In the genomic region with DNA sequence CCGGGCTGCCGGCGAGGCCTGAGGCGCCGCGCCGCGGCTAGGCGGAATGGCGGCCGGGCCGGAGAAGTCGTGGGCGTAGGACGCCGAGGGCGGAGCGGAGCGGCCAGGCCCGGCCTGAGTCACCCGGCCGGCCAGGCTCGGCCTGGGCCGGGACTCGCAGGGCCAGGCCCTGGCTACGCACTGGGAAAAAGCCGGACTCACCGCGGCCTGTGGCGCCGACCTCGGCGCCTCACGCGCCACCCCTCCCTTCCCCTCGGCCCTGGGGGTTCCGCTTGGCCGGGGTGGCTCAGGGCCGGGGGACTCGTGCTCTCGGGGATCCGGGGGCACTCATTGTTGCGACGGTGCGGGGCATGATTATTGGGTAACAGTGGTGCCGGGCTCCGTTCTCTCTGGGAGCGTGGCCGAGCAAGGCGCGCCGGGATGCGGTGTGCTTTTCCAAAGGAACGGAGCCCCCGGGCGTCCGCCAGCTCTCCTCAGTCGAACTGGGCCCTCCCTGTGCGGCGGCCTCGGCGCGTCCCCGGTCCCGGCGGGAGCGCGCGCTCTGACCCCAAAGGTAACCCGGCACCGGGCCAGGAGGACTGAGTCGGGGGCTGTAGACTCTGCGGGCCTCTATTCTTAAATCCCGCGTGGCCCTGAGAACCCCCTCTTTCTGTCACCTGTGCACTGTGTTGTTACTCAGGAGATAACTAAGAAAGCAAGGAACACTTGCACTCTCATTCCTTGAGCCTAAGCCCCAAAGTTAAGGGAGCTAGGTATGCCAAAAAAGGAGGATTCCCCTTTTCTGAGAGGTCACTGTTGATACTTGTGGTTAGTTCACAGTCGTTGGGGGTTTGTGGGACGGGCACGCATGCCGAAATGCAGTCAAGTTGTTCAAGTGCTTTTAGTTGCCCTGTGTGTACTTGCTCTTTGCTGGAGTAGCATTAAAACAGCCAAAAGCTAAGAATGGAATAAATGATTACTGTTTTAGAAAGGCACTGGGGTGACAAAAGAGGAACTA, we compare ENCODE assay signal across 8 mouse cellular contexts. TPM values are rescaled to one million over a fixed set of nuclear protein-coding genes. Genes with fewer than 3 reads are reported as not detected.
DNase-seq lines count a peak whose midpoint lies in the region; ATAC-seq and TF ChIP-seq lines count a peak whose summit lies in the region.

No protein-coding gene starts in this region.

- H3K36me3 ChIP-seq in forebrain, embryonic 14.5 days (ENCODE audit: control insufficient read depth, insufficient read depth, low read length): no peaks in the 10 kb centered on the region
- no peaks in the 10 kb centered on the region for H3K36me3 ChIP-seq in lung, embryonic 15.5 days

- no peaks in the 10 kb centered on the region for H3K9me3 ChIP-seq in forebrain, embryonic 14.5 days (replicated peaks; ENCODE audit: control insufficient read depth, low read length)
- H3K9me3 ChIP-seq in lung, embryonic 15.5 days: no peaks in the 10 kb centered on the region

- no peaks in the 10 kb centered on the region for H3K27me3 ChIP-seq in forebrain, embryonic 14.5 days (replicated peaks; ENCODE audit: control insufficient read depth, insufficient read depth, low read length)
- H3K27me3 ChIP-seq in lung, embryonic 15.5 days: no peaks in the 10 kb centered on the region

- H3K4me2 ChIP-seq in forebrain, embryonic 14.5 days (ENCODE audit: low read length): peak overlapping the region; percentile 85
- peak overlapping the region; percentile 71 for H3K4me2 ChIP-seq in lung, embryonic 15.5 days

- ATAC-seq in cerebellum, adult (ENCODE audit: insufficient number of reproducible peaks, low FRiP score, low TSS enrichment): peak; percentile 75
- ATAC-seq in forebrain, embryonic 14.5 days: peak; percentile 72
- peak; percentile 76 for ATAC-seq in lung, embryonic 15.5 days (ENCODE audit: borderline replicate concordance, extremely low read depth, low FRiP score, low TSS enrichment)

- intact Hi-C loops in heart, postnatal 25 days (cut with DNase I): loop anchor here (2.0 to 5.0 kb wide), 2 partner anchors 62 to 140 kb away; a partner anchor contains a TSS

- 0 out of 2 replicates have a peak, but pooled peaks have one; percentile 9 for TF ChIP-seq POLR2A in olfactory bulb, adult 2 months (IDR thresholded peaks at IDR 0.05; ENCODE audit: insufficient read depth, low read depth, low read length)

- peak overlapping the region; percentile 97 for H3K4me3 ChIP-seq in forebrain, embryonic 14.5 days (ENCODE audit: low read depth, low read length)
- peak overlapping the region; percentile 91 for H3K4me3 ChIP-seq in layer of hippocampus, adult 2 months
- H3K4me3 ChIP-seq in lung, embryonic 15.5 days: peak overlapping the region; percentile 68
- peak overlapping the region; percentile 100 for H3K4me3 ChIP-seq in olfactory bulb, adult 2 months (ENCODE audit: insufficient read depth, low read depth, low read length)

- DNase-seq in ES-CJ7 (ENCODE audit: low read depth, low spot score): peak; percentile 66
- peak; percentile 64 for DNase-seq in forebrain, embryonic 14.5 days (ENCODE audit: low spot score)
- DNase-seq in heart, postnatal 25 days (ENCODE audit: low spot score): peak; percentile 55
- DNase-seq in layer of hippocampus, adult 2 months (ENCODE audit: low spot score in 2 of 2): peak; percentile 4 to 44
- peak; percentile 55 for DNase-seq in thymus, postnatal 0 days (ENCODE audit: low spot score)

- H3K9ac ChIP-seq in forebrain, embryonic 14.5 days (ENCODE audit: low read length): peak overlapping the region; percentile 100
- peak overlapping the region; percentile 87 for H3K9ac ChIP-seq in lung, embryonic 15.5 days

- TF ChIP-seq CTCF in layer of hippocampus, adult 2 months (conservative IDR thresholded peaks at IDR 0.05): no peak
- TF ChIP-seq CTCF in olfactory bulb, adult 2 months (IDR thresholded peaks at IDR 0.05; ENCODE audit: insufficient read depth, low read depth, low read length): no peak

- H3K4me1 ChIP-seq in forebrain, embryonic 14.5 days (ENCODE audit: control insufficient read depth, insufficient read depth, low read length): peaks cover 22% of the 10 kb centered on the region
- H3K4me1 ChIP-seq in lung, embryonic 15.5 days: peaks cover 26% of the 10 kb centered on the region; the same call in 1 of the 2 replicates
- no peaks in the 10 kb centered on the region for H3K4me1 ChIP-seq in olfactory bulb, adult 2 months (ENCODE audit: control insufficient read depth, insufficient read depth, low read length)

- under 1% methylated on average over 75 of the region's 79 CpGs for WGBS in forebrain, embryonic 14.5 days
- WGBS in lung, embryonic 15.5 days: under 1% methylated on average over 64 of the region's 79 CpGs
- under 1% methylated on average over 79 of the region's 79 CpGs for WGBS in olfactory bulb, adult 2 months

- H3K27ac ChIP-seq in forebrain, embryonic 14.5 days (ENCODE audit: low read depth, low read length): peak overlapping the region; percentile 97
- peak overlapping the region; percentile 98 for H3K27ac ChIP-seq in layer of hippocampus, adult 2 months
- peak overlapping the region; percentile 99 for H3K27ac ChIP-seq in lung, embryonic 15.5 days
- peak overlapping the region; percentile 90 for H3K27ac ChIP-seq in olfactory bulb, adult 2 months (ENCODE audit: insufficient read depth, low read depth, low read length)

RNA-seq across cellular contexts. Expression of a gene that starts 1.7 kb away (rescaled TPM):
- polyA plus RNA-seq in forebrain, embryonic 14.5 days (2014; fragmentation: Nextera tagmentation; extraction: Ambion mirVana): 161 and 163 TPM in 2 replicates
- total RNA-seq in heart, postnatal 25 days (2021): 10 to 100 TPM; 61.1 to 63.4 TPM
- 100 to 1,000 TPM; 106 to 117 TPM for total RNA-seq in layer of hippocampus, adult 2 months (2021)
- 140 and 142 TPM in 2 replicates for polyA plus RNA-seq in lung, embryonic 15.5 days (2015; fragmentation: Nextera tagmentation; extraction: Ambion mirVana)
- polyA plus RNA-seq in olfactory bulb, adult 2 months (2012; ENCODE audit: insufficient read depth, insufficient read length, low replicate concordance, missing spikeins): 268 TPM in 1 of 2 replicates, not detected in the other
- 78.7 and 84.7 TPM in 2 replicates for polyA plus RNA-seq in thymus, postnatal 0 days (2015; fragmentation: Nextera tagmentation; extraction: Ambion mirVana)

Comparison
In these comparisons a context has a peak if more than half of its experiments do, and no peak if none do; other contexts are left out.
1. Peak in every context shown above with its lines: DNase-seq, ATAC-seq, H3K4me3 ChIP-seq and H3K27ac ChIP-seq.